Mouse (Mus musculus) CH12.LX (cell line): ENCODE results near the gene Comtd1. TPM values are rescaled to one million over a fixed set of nuclear protein-coding genes. Genes with fewer than 3 reads are reported as not detected.
A peak's percentile ranks its signal among the peaks of the same experiment; 100 is the strongest.

Source experiments
- DNase-seq: peaks from one replicate; pipeline ENCODE4 v3.0.0-alpha.2; 2013; ENCODE audit errors: extremely low read depth
- H3K27ac ChIP-seq: 2 replicates; pipeline ENCODE4 v1.5.1; 2012; ENCODE audit warnings: low read depth, mild to moderate bottlenecking, control low read depth, moderate library complexity; ENCODE audit not compliant: insufficient read depth
- H3K27me3 ChIP-seq: replicated peaks from 2 replicates; pipeline ENCODE3; 2012; ENCODE audit warnings: inconsistent platforms
- H3K36me3 ChIP-seq, 2 experiments: replicated peaks in 1 of 2; 2 replicates each; pipeline versions ENCODE3 to v1.6.1; 2012; ENCODE audit warnings: inconsistent platforms in 1 of 2, low read length in 1 of 2, mild to moderate bottlenecking in 1 of 2, mixed read lengths in 1 of 2, moderate library complexity in 1 of 2; ENCODE audit not compliant: control insufficient read depth in 1 of 2, insufficient read depth in 1 of 2
- H3K4me1 ChIP-seq, 2 experiments: 2 replicates each; pipeline ENCODE4 v1.6.1; 2012; ENCODE audit warnings: inconsistent platforms in 1 of 2, moderate library complexity in 1 of 2; ENCODE audit not compliant: insufficient read depth in 2 of 2, control insufficient read depth in 1 of 2
- H3K4me2 ChIP-seq: 2 replicates; pipeline ENCODE4 v1.6.1; 2012; ENCODE audit warnings: low read depth, mild to moderate bottlenecking, control low read depth; ENCODE audit not compliant: poor library complexity, insufficient read depth, severe bottlenecking
- H3K4me3 ChIP-seq, 3 experiments: fragments of 150-350 bp in 1 of 3; sonication (generic) in 1 of 3; replicated peaks in 1 of 3; 2 replicates each; pipeline versions ENCODE3 to v1.5.1; 2011 to 2012; ENCODE audit warnings: low read depth in 2 of 3, low read length in 2 of 3, mild to moderate bottlenecking in 2 of 3, moderate library complexity in 2 of 3, control low read depth in 1 of 3, improper control_type of control experiment in 1 of 3, inconsistent platforms in 1 of 3, mixed read lengths in 1 of 3; ENCODE audit not compliant: poor library complexity in 1 of 3
- H3K79me2 ChIP-seq: replicated peaks from 2 replicates; pipeline ENCODE4 v1.6.1; 2012; ENCODE audit warnings: mild to moderate bottlenecking, moderate library complexity; ENCODE audit not compliant: control insufficient read depth, poor library complexity, insufficient read depth, severe bottlenecking; ENCODE audit errors: extremely low read depth
- H3K9ac ChIP-seq: 2 replicates; pipeline ENCODE4 v1.6.1; 2012; ENCODE audit warnings: low read depth, mild to moderate bottlenecking, control low read depth, moderate library complexity; ENCODE audit not compliant: insufficient read depth
- H3K9me3 ChIP-seq: replicated peaks from 2 replicates; pipeline ENCODE3; 2012; ENCODE audit warnings: low read length, inconsistent platforms, mixed read lengths
- BHLHE40 ChIP-seq: IDR thresholded peaks from 2 replicates; pipeline ENCODE4 v1.6.1; 2011; ENCODE audit warnings: mild to moderate bottlenecking, low read depth, low read length, improper control_type of control experiment
- CHD1 ChIP-seq: IDR thresholded peaks from 2 replicates; pipeline ENCODE4 v1.6.1; 2012; ENCODE audit warnings: low read depth, low read length, improper control_type of control experiment, inconsistent platforms
- CTCF ChIP-seq, 2 experiments: IDR thresholded peaks in 1 of 2; conservative IDR thresholded peaks in 1 of 2; 2 replicates each; pipeline ENCODE4 v1.5.1; 2011 to 2012; ENCODE audit warnings: low read depth in 2 of 2, low read length in 2 of 2, improper control_type of control experiment in 1 of 2, inconsistent platforms in 1 of 2, mild to moderate bottlenecking in 1 of 2, moderate library complexity in 1 of 2
- E2F4 ChIP-seq: IDR thresholded peaks from 2 replicates; pipeline ENCODE4 v1.6.1; 2011; ENCODE audit warnings: low read depth, low read length, improper control_type of control experiment; ENCODE audit not compliant: insufficient replicate concordance
- HCFC1 ChIP-seq: IDR thresholded peaks from 2 replicates; pipeline ENCODE4 v1.6.1; 2012; ENCODE audit warnings: low read depth, mild to moderate bottlenecking, inconsistent platforms, low read length, improper control_type of control experiment
- IRF4 ChIP-seq: IDR thresholded peaks from 2 replicates; pipeline ENCODE4 v1.6.1; 2014; ENCODE audit warnings: low read depth, mild to moderate bottlenecking, inconsistent platforms, low read length, improper control_type of control experiment
- JUN ChIP-seq: IDR thresholded peaks from 2 replicates; pipeline ENCODE4 v1.6.1; 2011; ENCODE audit warnings: low read depth, mild to moderate bottlenecking, low read length, improper control_type of control experiment, moderate library complexity; ENCODE audit not compliant: insufficient read depth
- KAT2A ChIP-seq: IDR thresholded peaks from 2 replicates; pipeline ENCODE4 v1.6.1; 2012; ENCODE audit warnings: low read length, improper control_type of control experiment, inconsistent platforms; ENCODE audit not compliant: insufficient replicate concordance
- MEF2A ChIP-seq: IDR thresholded peaks from 2 replicates; pipeline ENCODE4 v1.6.1; 2014; ENCODE audit warnings: low read depth, mild to moderate bottlenecking, inconsistent platforms, low read length, improper control_type of control experiment, borderline replicate concordance
- MXI1 ChIP-seq: IDR thresholded peaks from 2 replicates; pipeline ENCODE4 v1.6.1; 2011; ENCODE audit warnings: mild to moderate bottlenecking, low read depth, low read length, improper control_type of control experiment
- NELFE ChIP-seq: IDR thresholded peaks from 2 replicates; pipeline ENCODE4 v1.6.1; 2011; ENCODE audit warnings: low read depth, low read length, improper control_type of control experiment
- POLR2A ChIP-seq: IDR thresholded peaks from 2 replicates; pipeline ENCODE4 v1.6.1; 2011; ENCODE audit warnings: low read depth, mild to moderate bottlenecking, improper control_type of control experiment, low read length
- POLR2AphosphoS2 ChIP-seq: IDR thresholded peaks from 2 replicates; pipeline ENCODE4 v1.6.1; 2011; ENCODE audit warnings: low read depth, low read length, improper control_type of control experiment
- SIN3A ChIP-seq: IDR thresholded peaks from 2 replicates; pipeline ENCODE4 v1.6.1; 2012; ENCODE audit warnings: low read length, improper control_type of control experiment, inconsistent platforms
- SMC3 ChIP-seq: IDR thresholded peaks from 2 replicates; pipeline ENCODE4 v1.6.1; 2011; ENCODE audit warnings: low read depth, low read length, improper control_type of control experiment
- TBP ChIP-seq: conservative IDR thresholded peaks from 2 replicates; pipeline ENCODE4 v1.6.1; 2011; ENCODE audit warnings: low read depth, low read length, improper control_type of control experiment
- ZKSCAN1 ChIP-seq: IDR thresholded peaks from 2 replicates; pipeline ENCODE4 v1.6.1; 2012; ENCODE audit warnings: low read depth, inconsistent platforms, low read length, improper control_type of control experiment, borderline replicate concordance
- ZMIZ1 ChIP-seq: IDR thresholded peaks from 2 replicates; pipeline ENCODE4 v1.6.1; 2012; ENCODE audit warnings: low read depth, mild to moderate bottlenecking, inconsistent platforms, low read length, improper control_type of control experiment
- dilution Hi-C: fragments of 300-500 bp; cut with MboI; formaldehyde crosslinking; loops from 2 replicates; pipeline ENCODE4 v1.14.3; 2020; ENCODE audit warnings: low sequenced_read_pairs; ENCODE audit not compliant: extremely low pct_unique_long_range_greater_than_20kb, extremely low pct_ligation_motif_present
- in situ Hi-C: fragments of 300-500 bp; cut with MboI; formaldehyde crosslinking; loops from 3 replicates; pipeline ENCODE4 v1.14.3; 2019; ENCODE audit warnings: low sequenced_read_pairs, low pct_ligation_motif_present, low pct_unique_long_range_greater_than_20kb, mixed read lengths
- polyA plus RNA-seq: library from polyadenylated mRNA; unstranded; fragments of >175 nt; gene quantifications from 2 replicates; pipeline ENCODE4 v1.2.1, GENCODE M21; 2012; ENCODE audit warnings: low read depth; ENCODE audit not compliant: insufficient read length
- total RNA-seq, 2 experiments: library from RNA; depleted of rRNA; stranded (reverse); fragments of 300-350 nt in 1 of 2; fragments of >200 nt in 1 of 2; gene quantifications; 2 replicates each; pipeline ENCODE4 v1.2.3; 2012 to 2014

The Comtd1 gene
- total and polyA plus RNA-seq, 3 experiments = 14.2 to 34.9 (median 29.0) TPM

GRCm38 (mm10) chr14:21846827-21847380 lies 1.9 kb downstream of the Comtd1 start:
- H3K4me1 ChIP-seq = peaks cover 0 to 39% of the 10 kb centered on the region in 2 experiments; a peak in 2 of 4 replicates
- no peak for DNase-seq
- dilution Hi-C loops (no loop called here), in situ Hi-C loops (no loop called here)
- no peak overlapping the region for H3K4me2 ChIP-seq
- no peak overlapping the region for H3K27ac ChIP-seq
- H3K36me3 ChIP-seq = peaks cover 41 to 67% of the 10 kb centered on the region in 2 experiments
- no peaks in the 10 kb centered on the region for H3K27me3 ChIP-seq
- no peak overlapping the region for H3K9ac ChIP-seq
- H3K4me3 ChIP-seq = no peak overlapping the region
- no peaks in the 10 kb centered on the region for H3K9me3 ChIP-seq
- TF ChIP-seq POLR2AphosphoS2 (peak; percentile 64; the same call in 1 of the 2 replicates), IRF4 (no peak), NELFE (no peak), E2F4 (no peak), POLR2A (0 out of 2 replicates have a peak, but pooled peaks have one; percentile 4), BHLHE40 (no peak), ZKSCAN1 (no peak), TBP (no peak)
- H3K79me2 ChIP-seq = 0 out of 2 replicates have a peak, but pooled peaks cover 4% of the 10 kb centered on the region

GRCm38 (mm10) chr14:21843263-21843662 lies 5.5 kb downstream of the Comtd1 start:
- in situ Hi-C loops (no loop called here), dilution Hi-C loops (no loop called here)
- Histone ChIP-seq H3K9me3 (no peaks in the 10 kb centered on the region), H3K27me3 (no peaks in the 10 kb centered on the region), H3K36me3 (peaks cover 66 to 87% of the 10 kb centered on the region in 2 experiments), H3K9ac (no peak overlapping the region), H3K4me3 (no peak overlapping the region), H3K79me2 (peaks cover 4% of the 10 kb centered on the region), H3K4me2 (no peak overlapping the region), H3K27ac (no peak overlapping the region), H3K4me1 (peaks cover 0 to 34% of the 10 kb centered on the region in 2 experiments; a peak in 2 of 4 replicates)
- no peak for TF ChIP-seq ZMIZ1
- TF ChIP-seq CTCF (conservative IDR thresholded peaks at IDR 0.05 in 1 of 2, IDR thresholded peaks at IDR 0.05 in 1 of 2; ENCODE audit: low read depth in 2 of 2, low read length in 2 of 2) = no peak
- TF ChIP-seq MEF2A = no peak
- no peak for TF ChIP-seq HCFC1
- TF ChIP-seq SMC3 = no peak
- TF ChIP-seq JUN = no peak
- TF ChIP-seq SIN3A = no peak
- TF ChIP-seq KAT2A = no peak
- no peak for TF ChIP-seq MXI1
- no peak for TF ChIP-seq CHD1
- no peak for DNase-seq
